Mouse (Mus musculus) megakaryocyte, embryonic 14.5 days (primary cell): Measurements from ENCODE around the gene Cldn7.

Source experiments
- FLI1 ChIP-seq: IDR thresholded peaks from 2 replicates; pipeline ENCODE4 v1.6.1; 2012; ENCODE audit warnings: low read length, inconsistent platforms, mixed read lengths
- GATA1 ChIP-seq: IDR thresholded peaks from 3 replicates; pipeline ENCODE4 v1.6.1; 2012; ENCODE audit warnings: mixed read lengths, low read length, inconsistent platforms, borderline replicate concordance

DNA sequence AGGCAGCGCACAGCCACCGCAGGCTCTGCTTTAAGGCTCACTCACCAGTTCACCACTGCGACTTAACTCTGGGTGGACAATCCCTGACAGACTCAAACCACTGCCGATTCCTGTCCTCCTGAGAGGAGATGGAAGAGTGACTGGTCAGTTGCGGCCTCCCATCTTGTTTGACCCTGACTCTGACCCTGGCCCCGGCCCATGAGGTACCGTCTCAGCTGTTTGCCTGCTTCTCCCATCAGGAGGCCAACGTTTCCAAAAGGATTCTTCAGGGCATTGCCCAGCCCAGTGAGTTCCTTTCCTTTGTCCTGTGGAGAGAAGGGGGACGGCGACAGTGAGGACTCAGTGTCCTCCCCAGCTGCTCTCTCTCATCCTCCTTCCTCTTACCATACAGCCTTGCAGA is 46.4 kb downstream of the Cldn7 start:
- no peak for TF ChIP-seq GATA1
- TF ChIP-seq FLI1 = no peak
